Mouse (Mus musculus): ENCODE data around the gene Eml6.

- TF ChIP-seq CTCF (IDR thresholded peaks at IDR 0.05; ENCODE audit: control insufficient read depth, insufficient read depth, insufficient read length) (no peak), MAX (IDR thresholded peaks at IDR 0.05) (no peak), USF1 (IDR thresholded peaks at IDR 0.05; ENCODE audit: low read depth) (no peak), CEBPB (IDR thresholded peaks at IDR 0.05; ENCODE audit: low read depth) (no peak), MYOG (IDR thresholded peaks at IDR 0.05; ENCODE audit: control insufficient read depth, extremely low read depth, insufficient read length) (no peak), MYOD1 (IDR thresholded peaks at IDR 0.05; ENCODE audit: control insufficient read depth, insufficient read length, low read depth) (no peak), FOSL1 (IDR thresholded peaks at IDR 0.05; ENCODE audit: insufficient read depth, low read length, poor library complexity, severe bottlenecking) (no peak)
These were observed 236.8 kb downstream of the Eml6 start for GRCm38 (mm10) chr11:29788921-29789638.
